Mouse (Mus musculus) CH12.LX (cell line): Measurements from ENCODE around the gene Cd101.

Experiments used
- CHD2 ChIP-seq: IDR thresholded peaks from 2 replicates; pipeline ENCODE4 v1.6.1; 2011; ENCODE audit warnings: low read length, improper control_type of control experiment
- POLR2A ChIP-seq: IDR thresholded peaks from 2 replicates; pipeline ENCODE4 v1.6.1; 2011; ENCODE audit warnings: low read depth, mild to moderate bottlenecking, improper control_type of control experiment, low read length
- USF2 ChIP-seq: conservative IDR thresholded peaks from 2 replicates; pipeline ENCODE4 v1.6.1; 2011; ENCODE audit warnings: low read depth, low read length, improper control_type of control experiment

- no peak for TF ChIP-seq USF2
- no peak for TF ChIP-seq CHD2
- TF ChIP-seq POLR2A: no peak
Observed at GRCm38 (mm10) chr3:101068701-101069100, 39.3 kb upstream of the Cd101 start.
